Mouse (Mus musculus) ES-E14 (cell line): Measurements from ENCODE around the gene Anxa3. TPM values are rescaled to one million over a fixed set of nuclear protein-coding genes. Genes with fewer than 3 reads are reported as not detected.

Source experiments
- DNase-seq: peaks from one replicate; pipeline ENCODE4 v3.0.0-alpha.2; 2013; ENCODE audit warnings: low read depth, low spot score
- H3K27ac ChIP-seq: 2 replicates; pipeline ENCODE4 v1.5.1; 2012; ENCODE audit warnings: low read depth, mild to moderate bottlenecking, low read length, moderate library complexity, mixed read lengths; ENCODE audit not compliant: poor library complexity, insufficient read depth, severe bottlenecking
- H3K36me3 ChIP-seq: 2 replicates; pipeline ENCODE4 v1.6.1; 2012; ENCODE audit warnings: mild to moderate bottlenecking, low read length, moderate library complexity, mixed read lengths; ENCODE audit not compliant: control insufficient read depth, poor library complexity, insufficient read depth, severe bottlenecking
- H3K4me1 ChIP-seq, 2 experiments: fragments of 150-350 bp in 1 of 2; sonication (generic) in 1 of 2; 2 replicates each; pipeline ENCODE4 v1.6.1; 2012; ENCODE audit warnings: low read length in 2 of 2, mild to moderate bottlenecking in 1 of 2, mixed read lengths in 1 of 2; ENCODE audit not compliant: control insufficient read depth in 2 of 2, insufficient read depth in 2 of 2, poor library complexity in 1 of 2
- H3K4me3 ChIP-seq, 2 experiments: fragments of 150-350 bp in 1 of 2; sonication (generic) in 1 of 2; 2 replicates each; pipeline ENCODE4 v1.5.1; 2012; ENCODE audit warnings: low read length in 2 of 2, low read depth in 1 of 2, mild to moderate bottlenecking in 1 of 2, mixed read lengths in 1 of 2; ENCODE audit not compliant: insufficient read depth in 1 of 2, poor library complexity in 1 of 2, severe bottlenecking in 1 of 2
- H3K9ac ChIP-seq: 2 replicates; pipeline ENCODE4 v1.6.1; 2012; ENCODE audit warnings: low read depth, mild to moderate bottlenecking, low read length, mixed read lengths; ENCODE audit not compliant: poor library complexity, insufficient read depth, severe bottlenecking
- H3K9me3 ChIP-seq: fragments of 150-350 bp; sonication (generic); 2 replicates; pipeline ENCODE4 v1.6.1; 2012; ENCODE audit warnings: low read depth, mild to moderate bottlenecking, low read length; ENCODE audit not compliant: control insufficient read depth, insufficient read depth
- CHD2 ChIP-seq: IDR thresholded peaks from 2 replicates; pipeline ENCODE4 v1.6.1; 2014; ENCODE audit warnings: mild to moderate bottlenecking, low read depth, low read length, inconsistent platforms
- HCFC1 ChIP-seq: IDR thresholded peaks from 2 replicates; pipeline ENCODE4 v1.6.1; 2012; ENCODE audit warnings: low read length, inconsistent platforms, borderline replicate concordance; ENCODE audit not compliant: insufficient read depth
- MAFK ChIP-seq: IDR thresholded peaks from 2 replicates; pipeline ENCODE4 v1.6.1; 2014; ENCODE audit warnings: mild to moderate bottlenecking, low read depth, low read length, inconsistent platforms; ENCODE audit not compliant: insufficient read depth
- ZC3H11A ChIP-seq: IDR thresholded peaks from 2 replicates; pipeline ENCODE4 v1.6.1; 2012; ENCODE audit warnings: low read depth, mild to moderate bottlenecking, inconsistent platforms, low read length, borderline replicate concordance
- ZNF384 ChIP-seq: IDR thresholded peaks from 2 replicates; pipeline ENCODE4 v1.6.1; 2012; ENCODE audit warnings: low read depth, low read length, inconsistent platforms
- in situ Hi-C, 2 experiments: fragments of 600-800 bp; cut with MboI; formaldehyde crosslinking; loops; one replicate each; pipeline ENCODE4 v1.15.1; 2025; ENCODE audit warnings: low sequenced_read_pairs in 2 of 2, inconsistent platforms in 1 of 2; ENCODE audit not compliant: unreplicated experiment in 2 of 2
- total RNA-seq: library from RNA; depleted of rRNA; stranded (reverse); fragments of 300-350 nt; gene quantifications from 2 replicates; pipeline ENCODE4 v1.2.3, GENCODE M21; 2012

Gene Anxa3
- total RNA-seq, 1 experiment, result 68.3 TPM

GRCm38 (mm10) chr5:96880231-96880630, 87.1 kb downstream of the Anxa3 start:
- H3K36me3 ChIP-seq, result no peaks in the 10 kb centered on the region
- no peak overlapping the region for H3K27ac ChIP-seq
- in situ Hi-C loops, result loop anchor here in 1 of 2 experiments (10.0 kb wide), 1 partner anchor 175 kb away; no protein-coding TSS in a partner anchor
- no peaks in the 10 kb centered on the region for H3K4me1 ChIP-seq
- H3K9ac ChIP-seq, result no peak overlapping the region
- TF ChIP-seq ZC3H11A (no peak), MAFK (no peak), HCFC1 (no peak), ZNF384 (no peak)
- no peak for DNase-seq
- no peak overlapping the region for H3K4me3 ChIP-seq
- H3K9me3 ChIP-seq, result no peaks in the 10 kb centered on the region

DNA sequence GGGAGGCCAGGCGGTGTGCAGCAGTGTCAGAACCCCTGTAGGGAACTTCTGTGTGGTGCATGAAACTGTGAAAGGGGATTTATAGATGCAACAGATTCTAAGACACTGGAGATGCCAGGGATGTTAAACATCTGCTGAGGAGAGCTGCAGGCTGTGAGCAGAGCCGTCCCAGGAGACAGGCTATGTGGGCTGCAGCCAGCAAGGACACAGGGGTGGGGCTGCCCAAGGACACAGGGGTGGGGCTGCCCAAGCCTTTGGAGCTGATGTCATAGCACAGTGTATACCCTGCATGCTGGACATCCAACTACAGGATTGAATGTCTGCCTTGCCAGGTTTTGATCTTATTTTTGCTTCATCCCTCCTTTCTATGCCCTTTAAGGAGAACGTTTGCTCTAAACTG, 88.0 kb downstream of the Anxa3 start:
- Histone ChIP-seq H3K36me3 (no peaks in the 10 kb centered on the region), H3K9me3 (no peaks in the 10 kb centered on the region), H3K4me3 (no peak overlapping the region), H3K9ac (no peak overlapping the region), H3K27ac (no peak overlapping the region), H3K4me1 (no peaks in the 10 kb centered on the region)
- DNase-seq, result no peak
- in situ Hi-C loops, result loop anchor here in 1 of 2 experiments (10.0 kb wide), 1 partner anchor 174 kb away; no protein-coding TSS in a partner anchor
- no peak for TF ChIP-seq HCFC1
- TF ChIP-seq MAFK, result no peak
- no peak for TF ChIP-seq ZNF384
- TF ChIP-seq ZC3H11A, result no peak
- TF ChIP-seq CHD2, result no peak

GRCm38 (mm10) chr5:96881613-96882012, 88.5 kb downstream of the Anxa3 start:
- no peaks in the 10 kb centered on the region for H3K36me3 ChIP-seq
- no peak overlapping the region for H3K4me3 ChIP-seq
- H3K4me1 ChIP-seq, result no peaks in the 10 kb centered on the region
- in situ Hi-C loops, result loop anchor here in 1 of 2 experiments (10.0 kb wide), 1 partner anchor 173 kb away; no protein-coding TSS in a partner anchor
- TF ChIP-seq ZC3H11A, result no peak
- TF ChIP-seq CHD2, result no peak
- H3K27ac ChIP-seq, result no peak overlapping the region
- H3K9me3 ChIP-seq, result no peaks in the 10 kb centered on the region
- no peak overlapping the region for H3K9ac ChIP-seq
- no peak for DNase-seq

- no peak overlapping the region for H3K9ac ChIP-seq
- no peaks in the 10 kb centered on the region for H3K9me3 ChIP-seq
- TF ChIP-seq ZC3H11A (no peak), MAFK (no peak), ZNF384 (no peak), CHD2 (no peak), HCFC1 (no peak)
- H3K4me3 ChIP-seq, result no peak overlapping the region
- H3K27ac ChIP-seq, result no peak overlapping the region
- H3K36me3 ChIP-seq, result no peaks in the 10 kb centered on the region
- in situ Hi-C loops, result loop anchor here in 1 of 2 experiments (10.0 kb wide), 1 partner anchor 170 kb away; no protein-coding TSS in a partner anchor
- H3K4me1 ChIP-seq, result no peaks in the 10 kb centered on the region
- no peak for DNase-seq
These were observed 92.1 kb downstream of the Anxa3 start for GRCm38 (mm10) chr5:96885202-96885601.

DNA sequence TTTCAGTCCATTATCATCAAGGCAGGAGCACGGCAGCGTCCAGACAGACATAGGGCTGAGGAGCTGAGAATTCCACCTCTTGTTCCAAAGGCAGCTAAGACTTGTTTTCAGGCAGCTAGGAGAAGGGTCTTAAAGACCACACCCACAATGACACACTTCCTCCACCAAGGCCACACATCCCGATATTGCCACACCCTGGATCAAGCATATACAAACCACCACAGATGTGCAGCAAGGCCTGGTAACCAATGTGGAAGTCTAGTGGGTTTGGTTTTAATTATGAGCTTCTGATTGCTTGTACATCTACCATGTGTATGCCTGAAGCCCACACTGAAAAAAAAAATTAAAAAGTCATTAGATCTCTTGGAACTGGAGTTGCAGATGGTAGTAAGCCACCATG, 95.3 kb downstream of the Anxa3 start:
- H3K36me3 ChIP-seq, result no peaks in the 10 kb centered on the region
- H3K4me1 ChIP-seq, result no peaks in the 10 kb centered on the region
- H3K27ac ChIP-seq, result no peak overlapping the region
- H3K9me3 ChIP-seq, result no peaks in the 10 kb centered on the region
- no peak overlapping the region for H3K4me3 ChIP-seq
- no peak overlapping the region for H3K9ac ChIP-seq
- in situ Hi-C loops, result loop anchor here in 1 of 2 experiments (10.0 kb wide), 1 partner anchor 166 kb away; no protein-coding TSS in a partner anchor
- no peak for TF ChIP-seq CHD2
- no peak for TF ChIP-seq HCFC1
- no peak for TF ChIP-seq ZNF384
- no peak for TF ChIP-seq ZC3H11A
- no peak for TF ChIP-seq MAFK
- no peak for DNase-seq
